Mouse (Mus musculus) hindbrain, embryonic 11.5 days (tissue): ENCODE measurements around the gene Jsrp1. TPM values are rescaled to one million over a fixed set of nuclear protein-coding genes. Genes with fewer than 3 reads are reported as not detected.
"Not testable (repeated sequence)": the region's sequence is repeated elsewhere in the genome, so short reads cannot be mapped to it uniquely, and the experiment has no call there.

Experiments
- ATAC-seq: fragments of 200-750 bp; cut with Nextera tagmentation; 2 replicates; pipeline ENCODE4 v1.8.0; 2017; ENCODE audit warnings: mild to moderate bottlenecking, moderate TSS enrichment, moderate library complexity; ENCODE audit not compliant: low FRiP score
- DNase-seq: peaks from one replicate; pipeline ENCODE4 v3.0.0-alpha.2; 2015; ENCODE audit warnings: low spot score
- H3K27ac ChIP-seq: fragments of 300-500 bp; sonication (generic); 2 replicates; pipeline ENCODE4 v1.5.1; 2014; ENCODE audit warnings: mild to moderate bottlenecking, low read depth, low read length
- H3K27me3 ChIP-seq: fragments of 300-500 bp; sonication (generic); 2 replicates; pipeline ENCODE4 v1.6.1; 2014; ENCODE audit warnings: mild to moderate bottlenecking, low read length, moderate library complexity, mixed read lengths; ENCODE audit not compliant: control insufficient read depth, insufficient read depth
- H3K36me3 ChIP-seq: fragments of 300-500 bp; sonication (generic); 2 replicates; pipeline ENCODE4 v1.6.1; 2014; ENCODE audit warnings: mild to moderate bottlenecking, low read length, moderate library complexity, mixed read lengths; ENCODE audit not compliant: control insufficient read depth, insufficient read depth
- H3K4me1 ChIP-seq: fragments of 300-500 bp; sonication (generic); replicated peaks from 2 replicates; pipeline ENCODE4 v1.6.1; 2014; ENCODE audit warnings: low read length, mixed read lengths; ENCODE audit not compliant: control insufficient read depth, insufficient read depth
- H3K4me2 ChIP-seq: fragments of 300-500 bp; sonication (generic); replicated peaks from 2 replicates; pipeline ENCODE4 v1.6.1; 2014; ENCODE audit warnings: mild to moderate bottlenecking, low read depth, low read length
- H3K4me3 ChIP-seq: fragments of 300-500 bp; sonication (generic); 2 replicates; pipeline ENCODE4 v1.5.1; 2014; ENCODE audit warnings: low read depth, low read length
- H3K9ac ChIP-seq: fragments of 300-500 bp; sonication (generic); 2 replicates; pipeline ENCODE4 v1.6.1; 2014; ENCODE audit warnings: low read depth, low read length
- H3K9me3 ChIP-seq: fragments of 300-500 bp; sonication (generic); 2 replicates; pipeline ENCODE4 v1.6.1; 2016; ENCODE audit warnings: low read length; ENCODE audit not compliant: control insufficient read depth
- whole genome bisulfite sequencing: fragments of 180-500 bp; shearing (Covaris S2); extraction: QIAGEN DNeasy Blood & Tissue Kit; methylation state at CpG from one replicate; pipeline ENCODE4 v1.1.7; 2014; 5-methylcytosine and 5-hydroxymethylcytosine counted together
- polyA plus RNA-seq: library from polyadenylated mRNA; unstranded; fragments of >200 nt; fragmentation: Nextera tagmentation; extraction: Ambion mirVana; gene quantifications from 2 replicates; pipeline ENCODE4 v1.2.1, GENCODE M21; 2014

The Jsrp1 gene
- polyA plus RNA-seq, 1 experiment from 2014 or later, result 0.36 TPM

DNA sequence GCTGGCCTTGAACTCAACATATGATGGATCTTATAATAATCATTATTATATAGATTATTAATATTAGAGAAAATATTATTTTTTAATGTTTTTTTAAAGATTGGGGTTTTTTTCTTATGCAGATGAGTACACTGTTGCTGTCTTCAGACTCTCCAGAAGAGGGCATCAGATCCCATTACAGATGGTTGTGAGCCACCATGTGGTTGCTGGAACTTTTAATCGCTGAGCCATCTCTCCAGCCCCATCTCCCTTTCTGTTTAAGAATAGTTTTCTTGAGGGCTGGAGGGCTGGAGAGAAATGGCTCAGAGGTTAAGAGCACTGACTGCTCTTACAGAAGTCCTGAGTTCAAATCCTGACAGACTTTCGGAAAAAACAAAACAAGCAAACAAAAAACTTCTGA, 8.7 kb upstream of the Jsrp1 start:
- no peak overlapping the region for H3K4me2 ChIP-seq
- no peaks in the 10 kb centered on the region for H3K27me3 ChIP-seq
- DNase-seq, result no peak
- no peak for ATAC-seq
- no peak overlapping the region for H3K4me3 ChIP-seq
- no peak overlapping the region for H3K9ac ChIP-seq
- WGBS, result 44% methylated on average over 2 of the region's 2 CpGs
- H3K9me3 ChIP-seq, result no peaks in the 10 kb centered on the region
- H3K4me1 ChIP-seq, result no peaks in the 10 kb centered on the region
- H3K27ac ChIP-seq, result no peak overlapping the region
- no peaks in the 10 kb centered on the region for H3K36me3 ChIP-seq

DNA sequence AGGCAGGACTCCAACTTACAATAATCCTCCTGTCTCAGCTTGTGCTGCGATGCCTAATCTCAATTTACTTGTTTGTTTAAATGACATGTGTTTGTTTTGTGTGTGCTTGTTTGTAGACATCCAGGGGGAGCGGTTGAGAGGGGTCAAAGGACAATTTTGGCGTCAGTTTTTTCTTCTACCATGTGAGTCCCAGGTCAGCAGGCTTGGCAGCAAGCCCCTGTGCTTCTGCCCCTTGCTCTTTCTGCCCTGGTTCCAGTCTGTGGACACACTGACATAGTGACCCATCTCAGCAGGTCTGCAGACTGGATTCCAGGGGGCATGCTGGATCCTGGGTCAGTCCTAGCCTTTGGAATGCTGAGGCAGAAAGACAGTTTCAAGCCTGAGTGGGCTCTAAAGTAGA, 6.1 kb upstream of the Jsrp1 start:
- Histone ChIP-seq H3K4me1 (no peaks in the 10 kb centered on the region), H3K9me3 (no peaks in the 10 kb centered on the region), H3K4me3 (no peak overlapping the region), H3K27me3 (no peaks in the 10 kb centered on the region), H3K36me3 (no peaks in the 10 kb centered on the region), H3K27ac (no peak overlapping the region), H3K4me2 (no peak overlapping the region), H3K9ac (no peak overlapping the region)
- no peak for DNase-seq
- ATAC-seq, result no peak
- 60% methylated on average over 3 of the region's 3 CpGs for WGBS

DNA sequence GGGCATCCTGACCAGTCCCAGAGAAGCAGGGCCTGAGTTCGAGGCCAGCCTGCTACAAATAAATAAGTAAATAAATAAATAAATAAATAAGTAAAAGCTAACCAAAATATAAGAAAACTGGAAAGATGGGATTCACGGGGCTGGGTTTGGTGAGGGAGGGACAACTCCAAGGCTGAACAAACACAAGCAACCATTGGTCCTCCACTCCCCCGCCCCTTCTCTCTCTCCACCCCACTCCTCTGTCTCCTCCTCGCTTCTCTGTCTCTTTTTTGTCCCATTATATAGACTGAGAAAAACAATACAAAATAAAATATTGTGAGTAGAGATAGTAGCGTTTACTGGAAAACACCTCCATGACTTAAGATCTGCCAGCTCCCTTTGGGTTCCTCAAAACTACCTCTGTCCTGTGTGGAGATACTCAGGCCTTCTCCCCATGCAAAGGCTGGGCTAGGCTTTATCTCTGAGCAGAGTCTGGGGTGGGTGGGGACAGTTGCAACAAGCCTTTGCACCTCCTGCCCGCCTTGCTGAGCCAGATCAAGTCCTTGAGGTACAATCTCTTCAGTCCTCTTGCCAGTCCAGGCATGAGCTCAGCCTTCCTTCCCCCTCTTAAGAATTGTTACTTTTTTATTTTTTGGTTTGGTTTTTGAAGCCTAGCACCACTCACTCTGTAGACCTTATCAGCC, 5.4 kb upstream of the Jsrp1 start:
- H3K4me2 ChIP-seq, result no peak overlapping the region
- no peak overlapping the region for H3K4me3 ChIP-seq
- no peaks in the 10 kb centered on the region for H3K4me1 ChIP-seq
- ATAC-seq (no peak), DNase-seq (no peak)
- no peaks in the 10 kb centered on the region for H3K27me3 ChIP-seq
- WGBS, result 63% methylated on average over 6 of the region's 6 CpGs
- no peak overlapping the region for H3K9ac ChIP-seq
- H3K27ac ChIP-seq, result no peak overlapping the region
- no peaks in the 10 kb centered on the region for H3K9me3 ChIP-seq
- no peaks in the 10 kb centered on the region for H3K36me3 ChIP-seq

- not testable (repeated sequence) for H3K9ac ChIP-seq, H3K27ac ChIP-seq, H3K27me3 ChIP-seq, H3K36me3 ChIP-seq, H3K9me3 ChIP-seq, DNase-seq, ATAC-seq, H3K4me2 ChIP-seq, H3K4me3 ChIP-seq, H3K4me1 ChIP-seq
- 83% methylated on average over 7 of the region's 7 CpGs for WGBS
Measured at GRCm38 (mm10) chr10:80817955-80818354, 4.7 kb upstream of the Jsrp1 start.

- WGBS, result 76% methylated on average over 2 of the region's 2 CpGs
- Histone ChIP-seq H3K27ac (no peak overlapping the region), H3K9ac (no peak overlapping the region), H3K9me3 (no peaks in the 10 kb centered on the region), H3K4me3 (no peak overlapping the region), H3K4me1 (no peaks in the 10 kb centered on the region), H3K36me3 (no peaks in the 10 kb centered on the region), H3K27me3 (no peaks in the 10 kb centered on the region), H3K4me2 (no peak overlapping the region)
- DNase-seq (no peak), ATAC-seq (no peak)
Measured at GRCm38 (mm10) chr10:80817164-80817563, 3.9 kb upstream of the Jsrp1 start.

DNA sequence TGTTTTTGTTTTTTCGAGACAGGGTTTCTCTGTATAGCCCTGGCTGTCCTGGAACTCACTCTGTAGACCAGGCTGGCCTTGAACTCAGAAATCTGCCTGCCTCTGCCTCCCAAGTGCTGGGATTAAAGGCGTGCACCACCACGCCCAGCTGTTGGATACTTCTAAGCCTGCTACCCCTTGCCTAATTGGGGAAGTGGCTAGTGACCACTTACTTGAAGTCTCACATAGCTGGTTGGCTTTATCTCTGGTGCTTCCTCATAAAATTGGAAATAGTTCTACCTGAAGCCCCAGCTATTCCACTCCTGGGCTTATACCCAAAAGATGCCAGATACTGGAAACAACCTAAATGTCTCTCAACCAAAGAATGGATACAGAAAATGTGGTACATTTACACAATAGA, 3.0 kb upstream of the Jsrp1 start:
- not testable (repeated sequence) for H3K27me3 ChIP-seq, ATAC-seq, DNase-seq, H3K36me3 ChIP-seq, H3K27ac ChIP-seq, H3K9me3 ChIP-seq, H3K4me2 ChIP-seq, H3K4me1 ChIP-seq, H3K4me3 ChIP-seq, H3K9ac ChIP-seq
- WGBS, result 77% methylated on average over 3 of the region's 3 CpGs

- no peak overlapping the region for H3K9ac ChIP-seq
- ATAC-seq (no peak), DNase-seq (no peak)
- peaks cover 7% of the 10 kb centered on the region for H3K27me3 ChIP-seq
- no peak overlapping the region for H3K4me3 ChIP-seq
- 72% methylated on average over 7 of the region's 7 CpGs for WGBS
- H3K36me3 ChIP-seq, result no peaks in the 10 kb centered on the region
- peaks cover 5% of the 10 kb centered on the region; the same call in 1 of the 2 replicates for H3K4me1 ChIP-seq
- H3K27ac ChIP-seq, result no peak overlapping the region
- no peak overlapping the region for H3K4me2 ChIP-seq
- H3K9me3 ChIP-seq, result no peaks in the 10 kb centered on the region
Measured at GRCm38 (mm10) chr10:80814800-80815199, 1.5 kb upstream of the Jsrp1 start.

DNA sequence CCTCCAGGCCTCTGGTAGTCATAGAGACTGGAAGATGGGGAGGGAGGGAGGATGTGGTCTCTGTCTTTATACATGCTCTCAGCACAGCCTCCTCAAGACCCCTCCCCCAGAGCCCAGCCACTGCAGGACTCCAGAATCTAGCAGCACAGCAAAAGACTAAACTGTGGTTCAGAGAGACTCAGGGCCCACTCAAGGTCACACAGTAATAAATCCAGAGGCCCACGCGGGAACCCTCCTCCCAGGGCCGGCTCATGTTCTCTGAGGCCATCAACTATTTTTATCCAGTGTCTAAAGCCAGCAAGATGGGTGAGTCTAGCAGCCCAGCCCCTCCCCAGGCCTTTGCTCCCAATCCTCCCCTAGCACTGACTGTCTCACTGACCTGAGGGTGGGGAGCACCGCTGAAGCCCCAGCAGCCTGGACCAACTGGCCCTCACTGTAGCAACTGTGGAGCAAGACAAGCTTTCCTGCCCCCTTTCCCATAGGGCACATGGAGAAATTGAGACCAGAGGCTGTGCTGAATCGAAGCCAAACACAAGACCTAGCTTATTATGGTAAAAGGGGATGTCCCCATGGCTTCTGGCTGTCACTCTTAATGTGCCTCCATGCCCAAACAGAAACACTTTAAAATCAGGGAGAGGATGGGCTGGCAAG, 782 bp downstream of the Jsrp1 start:
- Histone ChIP-seq H3K36me3 (no peaks in the 10 kb centered on the region), H3K4me1 (peaks cover 12% of the 10 kb centered on the region), H3K9ac (no peak overlapping the region), H3K27me3 (peaks cover 19% of the 10 kb centered on the region), H3K4me3 (no peak overlapping the region), H3K27ac (no peak overlapping the region), H3K9me3 (no peaks in the 10 kb centered on the region), H3K4me2 (no peak overlapping the region)
- 59% methylated on average over 5 of the region's 5 CpGs for WGBS
- no peak for DNase-seq
- no peak for ATAC-seq

GRCm38 (mm10) chr10:80810084-80810483, 3.2 kb downstream of the Jsrp1 start:
- no peaks in the 10 kb centered on the region for H3K9me3 ChIP-seq
- H3K36me3 ChIP-seq, result no peaks in the 10 kb centered on the region
- no peak overlapping the region for H3K4me2 ChIP-seq
- H3K4me3 ChIP-seq, result no peak overlapping the region
- 4% methylated on average over 19 of the region's 20 CpGs for WGBS
- no peak overlapping the region for H3K9ac ChIP-seq
- H3K27me3 ChIP-seq, result peaks cover 24% of the 10 kb centered on the region
- DNase-seq (no peak), ATAC-seq (no peak)
- H3K27ac ChIP-seq, result no peak overlapping the region
- peaks cover 23% of the 10 kb centered on the region for H3K4me1 ChIP-seq
